Mouse (Mus musculus): Measurements from ENCODE around the gene Olfr1459. TPM values are rescaled to one million over a fixed set of nuclear protein-coding genes. Genes with fewer than 3 reads are reported as not detected.

Olfr1459 gene
- total RNA-seq (2014; rRNA removed) (not detected in 2 replicates), polyA plus RNA-seq (2015; fragmentation: Nextera tagmentation; extraction: Ambion mirVana) (not detected in 2 replicates)

DNA sequence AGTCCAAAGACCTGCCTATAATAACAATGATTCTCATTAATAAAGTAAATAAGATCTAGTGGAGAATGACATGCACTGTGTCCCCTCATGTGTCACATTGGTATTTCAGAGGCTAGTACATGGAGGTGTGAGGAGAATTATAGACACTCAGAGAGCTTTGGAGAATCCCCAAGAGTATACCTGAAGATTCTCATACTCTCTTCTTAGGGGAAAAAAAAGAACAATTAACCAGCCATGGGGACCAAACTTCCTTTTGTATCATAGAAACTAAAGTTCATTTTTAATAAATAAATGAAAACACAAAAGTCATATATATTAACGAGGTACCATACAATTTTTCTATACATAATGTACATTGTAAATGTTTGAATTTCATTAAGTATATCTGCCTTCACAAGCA is at the start of gene Olfr1459:
Gene Olfr1459, minus strand, starts transcription at position 101 of the 400 bp plus-strand sequence.
- H3K36me3 ChIP-seq (ENCODE audit: insufficient read depth), result no peaks in the 10 kb centered on the region
- DNase-seq, result no peak
- no peaks in the 10 kb centered on the region for H3K27me3 ChIP-seq (ENCODE audit: insufficient read depth, low read length)
- no peak for TF ChIP-seq CTCF (IDR thresholded peaks at IDR 0.05; ENCODE audit: low read depth)
- no peak within 1 kb of the TSS for H3K9ac ChIP-seq
- WGBS, result 80% methylated on average over 1 of the region's 1 CpGs
- H3K4me3 ChIP-seq (ENCODE audit: low read depth, low read length), result no peak within 1 kb of the TSS
- peaks cover 11% of the 10 kb centered on the region; the same call in 1 of the 2 replicates for H3K9me3 ChIP-seq (ENCODE audit: low read length)
- no peaks in the 10 kb centered on the region for H3K4me1 ChIP-seq (ENCODE audit: insufficient read depth)
- H3K27ac ChIP-seq (ENCODE audit: low read depth, low read length), result no peak within 1 kb of the TSS
- no peak within 1 kb of the TSS for H3K4me2 ChIP-seq (ENCODE audit: low read depth)
- no peak for ATAC-seq

- Histone ChIP-seq H3K4me3 (ENCODE audit: low read depth, low read length) (no peak within 1 kb of the TSS), H3K4me2 (ENCODE audit: low read depth) (no peak within 1 kb of the TSS), H3K27ac (ENCODE audit: low read depth, low read length) (no peak within 1 kb of the TSS), H3K9me3 (ENCODE audit: low read length) (0 out of 2 replicates have a peak, but pooled peaks cover 4% of the 10 kb centered on the region), H3K36me3 (ENCODE audit: insufficient read depth) (no peaks in the 10 kb centered on the region), H3K9ac (no peak within 1 kb of the TSS), H3K4me1 (ENCODE audit: insufficient read depth) (no peaks in the 10 kb centered on the region), H3K27me3 (ENCODE audit: insufficient read depth, low read length) (no peaks in the 10 kb centered on the region)
- TF ChIP-seq CTCF (IDR thresholded peaks at IDR 0.05; ENCODE audit: low read depth), result no peak
- DNase-seq (no peak), ATAC-seq (no peak)
- WGBS, result 88% methylated on average over 1 of the region's 1 CpGs
Observed at GRCm38 (mm10) chr19:13185434-13185833, 36.1 kb upstream of the Olfr1459 start, which contains the start of gene Olfr1462. Gene Olfr1462 (plus strand): TSS chr19:13185734.

GRCm38 (mm10) chr19:13162700-13163099 is 13.4 kb upstream of the Olfr1459 start, which contains the start of gene Olfr1461:
Gene Olfr1461 (plus strand): TSS chr19:13163000.
- 53% methylated on average over 1 of the region's 1 CpGs for WGBS
- ATAC-seq (no peak), DNase-seq (no peak)
- Histone ChIP-seq H3K4me1 (ENCODE audit: insufficient read depth) (no peaks in the 10 kb centered on the region), H3K27ac (ENCODE audit: low read depth, low read length) (no peak within 1 kb of the TSS), H3K4me3 (ENCODE audit: low read depth, low read length) (no peak within 1 kb of the TSS), H3K9ac (no peak within 1 kb of the TSS), H3K9me3 (ENCODE audit: low read length) (no peaks in the 10 kb centered on the region), H3K4me2 (ENCODE audit: low read depth) (no peak within 1 kb of the TSS), H3K27me3 (ENCODE audit: insufficient read depth, low read length) (no peaks in the 10 kb centered on the region), H3K36me3 (ENCODE audit: insufficient read depth) (no peaks in the 10 kb centered on the region)
- no peak for TF ChIP-seq CTCF (IDR thresholded peaks at IDR 0.05; ENCODE audit: low read depth)

DNA sequence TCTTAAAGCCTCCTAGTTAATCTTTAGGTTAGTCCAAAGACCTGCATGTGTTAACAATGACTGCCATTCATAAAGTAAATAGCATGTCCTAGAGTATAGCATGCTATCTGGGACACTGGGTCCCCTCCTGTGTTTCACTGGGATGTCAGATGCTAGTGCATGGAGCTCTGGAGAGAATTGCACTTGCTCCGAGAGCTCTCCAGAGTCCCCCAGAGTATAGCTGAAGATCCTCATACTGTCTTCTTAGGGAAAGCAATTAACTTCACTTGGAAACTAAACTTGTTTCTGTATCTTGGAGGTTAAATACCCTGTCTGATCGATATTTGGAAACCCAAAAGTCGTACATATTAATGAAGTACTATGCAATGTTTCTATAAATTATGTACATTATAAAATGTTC is 42.7 kb downstream of the Olfr1459 start, which contains the start of gene Olfr1458:
Gene Olfr1458, minus strand, starts transcription at position 101 of the 400 bp plus-strand sequence.
- Histone ChIP-seq H3K36me3 (ENCODE audit: insufficient read depth) (no peaks in the 10 kb centered on the region), H3K9ac (no peak within 1 kb of the TSS), H3K27me3 (ENCODE audit: insufficient read depth, low read length) (no peaks in the 10 kb centered on the region), H3K27ac (ENCODE audit: low read depth, low read length) (no peak within 1 kb of the TSS), H3K9me3 (ENCODE audit: low read length) (peaks cover 12% of the 10 kb centered on the region; the same call in 1 of the 2 replicates), H3K4me2 (ENCODE audit: low read depth) (no peak within 1 kb of the TSS), H3K4me3 (ENCODE audit: low read depth, low read length) (no peak within 1 kb of the TSS), H3K4me1 (ENCODE audit: insufficient read depth) (no peaks in the 10 kb centered on the region)
- ATAC-seq (no peak), DNase-seq (no peak)
- TF ChIP-seq CTCF (IDR thresholded peaks at IDR 0.05; ENCODE audit: low read depth), result no peak
- 89% methylated on average over 3 of the region's 3 CpGs for WGBS

DNA sequence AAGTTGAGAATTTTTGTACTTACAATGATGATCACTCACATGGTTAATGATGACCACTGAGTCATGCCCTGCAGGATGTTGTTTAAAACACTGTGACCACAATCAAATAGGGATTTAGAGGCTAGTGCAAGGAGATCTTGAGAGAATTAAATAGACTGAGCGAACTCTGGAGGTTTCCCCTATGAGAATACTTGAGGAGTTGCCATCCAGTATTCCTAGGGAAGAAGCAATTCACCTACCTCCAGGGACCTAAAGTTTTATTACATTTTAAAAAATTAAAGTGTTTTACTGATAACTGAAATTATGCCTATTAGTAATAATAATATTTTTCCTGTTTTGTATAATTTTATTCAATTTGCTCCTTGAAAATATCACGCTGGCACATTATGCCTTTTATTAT is 51.6 kb downstream of the Olfr1459 start, which contains the start of gene Olfr1457:
Gene Olfr1457, minus strand, starts transcription at position 101 of the 400 bp plus-strand sequence.
- no peak within 1 kb of the TSS for H3K9ac ChIP-seq
- no peaks in the 10 kb centered on the region for H3K27me3 ChIP-seq (ENCODE audit: insufficient read depth, low read length)
- TF ChIP-seq CTCF (IDR thresholded peaks at IDR 0.05; ENCODE audit: low read depth), result no peak
- H3K4me3 ChIP-seq (ENCODE audit: low read depth, low read length), result no peak within 1 kb of the TSS
- ATAC-seq (no peak), DNase-seq (no peak)
- no peaks in the 10 kb centered on the region for H3K36me3 ChIP-seq (ENCODE audit: insufficient read depth)
- no peaks in the 10 kb centered on the region for H3K4me1 ChIP-seq (ENCODE audit: insufficient read depth)
- no peak within 1 kb of the TSS for H3K4me2 ChIP-seq (ENCODE audit: low read depth)
- 0 out of 2 replicates have a peak, but pooled peaks cover 3% of the 10 kb centered on the region for H3K9me3 ChIP-seq (ENCODE audit: low read length)
- 71% methylated on average over 2 of the region's 2 CpGs for WGBS
- no peak within 1 kb of the TSS for H3K27ac ChIP-seq (ENCODE audit: low read depth, low read length)

- TF ChIP-seq CTCF (IDR thresholded peaks at IDR 0.05; ENCODE audit: low read depth), result no peak
- Histone ChIP-seq H3K4me2 (ENCODE audit: low read depth) (no peak overlapping the region), H3K4me3 (ENCODE audit: low read depth, low read length) (no peak overlapping the region), H3K27me3 (ENCODE audit: insufficient read depth, low read length) (no peaks in the 10 kb centered on the region), H3K9ac (no peak overlapping the region), H3K36me3 (ENCODE audit: insufficient read depth) (no peaks in the 10 kb centered on the region), H3K9me3 (ENCODE audit: low read length) (no peaks in the 10 kb centered on the region), H3K4me1 (ENCODE audit: insufficient read depth) (no peaks in the 10 kb centered on the region), H3K27ac (ENCODE audit: low read depth, low read length) (no peak overlapping the region)
- DNase-seq, result no peak
- no peak for ATAC-seq
- WGBS, result 94% methylated on average over 1 of the region's 1 CpGs
Observed at GRCm38 (mm10) chr19:13093908-13094307, 55.4 kb downstream of the Olfr1459 start.

Other genes with a start within 250 kb of the Olfr1459 start
- gene Olfr1447, start 245.8 kb downstream of the Olfr1459 start, total RNA-seq (2014; rRNA removed), result not detected in 2 replicates
- not detected in 2 replicates for gene Olfr1447, start 245.8 kb downstream of the Olfr1459 start, polyA plus RNA-seq (2015; fragmentation: Nextera tagmentation; extraction: Ambion mirVana)
- not detected in 2 replicates for gene Olfr1448, start 225.1 kb downstream of the Olfr1459 start, total RNA-seq (2014; rRNA removed)
- not detected in 2 replicates for gene Olfr1448, start 225.1 kb downstream of the Olfr1459 start, polyA plus RNA-seq (2015; fragmentation: Nextera tagmentation; extraction: Ambion mirVana)
- gene Olfr1449, start 218.7 kb downstream of the Olfr1459 start, total RNA-seq (2014; rRNA removed), result not detected in 2 replicates
- gene Olfr1449, start 218.7 kb downstream of the Olfr1459 start, polyA plus RNA-seq (2015; fragmentation: Nextera tagmentation; extraction: Ambion mirVana), result not detected in 2 replicates
- not detected in 2 replicates for gene Olfr1450, start 199.3 kb downstream of the Olfr1459 start, total RNA-seq (2014; rRNA removed)
- not detected in 2 replicates for gene Olfr1450, start 199.3 kb downstream of the Olfr1459 start, polyA plus RNA-seq (2015; fragmentation: Nextera tagmentation; extraction: Ambion mirVana)
- not detected in 2 replicates for gene Olfr1451, start 154.5 kb downstream of the Olfr1459 start, total RNA-seq (2014; rRNA removed)
- gene Olfr1451, start 154.5 kb downstream of the Olfr1459 start, polyA plus RNA-seq (2015; fragmentation: Nextera tagmentation; extraction: Ambion mirVana), result not detected in 2 replicates
- not detected in 2 replicates for gene Olfr1453, start 121.2 kb downstream of the Olfr1459 start, total RNA-seq (2014; rRNA removed)
- gene Olfr1453, start 121.2 kb downstream of the Olfr1459 start, polyA plus RNA-seq (2015; fragmentation: Nextera tagmentation; extraction: Ambion mirVana), result not detected in 2 replicates
- gene Olfr1454, start 88.9 kb downstream of the Olfr1459 start, total RNA-seq (2014; rRNA removed), result not detected in 2 replicates
- not detected in 2 replicates for gene Olfr1454, start 88.9 kb downstream of the Olfr1459 start, polyA plus RNA-seq (2015; fragmentation: Nextera tagmentation; extraction: Ambion mirVana)
- gene Olfr1457, start 51.7 kb downstream of the Olfr1459 start, total RNA-seq (2014; rRNA removed), result not detected in 2 replicates
- gene Olfr1457, start 51.7 kb downstream of the Olfr1459 start, polyA plus RNA-seq (2015; fragmentation: Nextera tagmentation; extraction: Ambion mirVana), result not detected in 2 replicates
- not detected in 2 replicates for gene Olfr1458, start 42.8 kb downstream of the Olfr1459 start, total RNA-seq (2014; rRNA removed)
- not detected in 2 replicates for gene Olfr1458, start 42.8 kb downstream of the Olfr1459 start, polyA plus RNA-seq (2015; fragmentation: Nextera tagmentation; extraction: Ambion mirVana)
- not detected in 2 replicates for gene Olfr1461, start 13.5 kb upstream of the Olfr1459 start, total RNA-seq (2014; rRNA removed)
- not detected in 2 replicates for gene Olfr1461, start 13.5 kb upstream of the Olfr1459 start, polyA plus RNA-seq (2015; fragmentation: Nextera tagmentation; extraction: Ambion mirVana)
- not detected in 2 replicates for gene Olfr1462, start 36.2 kb upstream of the Olfr1459 start, total RNA-seq (2014; rRNA removed)
- gene Olfr1462, start 36.2 kb upstream of the Olfr1459 start, polyA plus RNA-seq (2015; fragmentation: Nextera tagmentation; extraction: Ambion mirVana), result not detected in 2 replicates
- gene Olfr1463, start 81.8 kb upstream of the Olfr1459 start, total RNA-seq (2014; rRNA removed), result not detected in 2 replicates
- gene Olfr1463, start 81.8 kb upstream of the Olfr1459 start, polyA plus RNA-seq (2015; fragmentation: Nextera tagmentation; extraction: Ambion mirVana), result not detected in 2 replicates
- gene Olfr1465, start 166.0 kb upstream of the Olfr1459 start, total RNA-seq (2014; rRNA removed), result not detected in 2 replicates
- gene Olfr1465, start 166.0 kb upstream of the Olfr1459 start, polyA plus RNA-seq (2015; fragmentation: Nextera tagmentation; extraction: Ambion mirVana), result not detected in 2 replicates
- gene Olfr1466, start 189.3 kb upstream of the Olfr1459 start, total RNA-seq (2014; rRNA removed), result not detected in 2 replicates
- not detected in 2 replicates for gene Olfr1466, start 189.3 kb upstream of the Olfr1459 start, polyA plus RNA-seq (2015; fragmentation: Nextera tagmentation; extraction: Ambion mirVana)
- gene Olfr1467, start 212.7 kb upstream of the Olfr1459 start, total RNA-seq (2014; rRNA removed), result not detected in 2 replicates
- gene Olfr1467, start 212.7 kb upstream of the Olfr1459 start, polyA plus RNA-seq (2015; fragmentation: Nextera tagmentation; extraction: Ambion mirVana), result not detected in 2 replicates